Mouse (Mus musculus) forebrain, embryonic 12.5 days (tissue): Measurements from ENCODE around the gene Ctnnd2. TPM values are rescaled to one million over a fixed set of nuclear protein-coding genes. Genes with fewer than 3 reads are reported as not detected.

Source experiments
- ATAC-seq: fragments of 200-750 bp; cut with Nextera tagmentation; 2 replicates; pipeline ENCODE4 v1.8.0; 2017; ENCODE audit warnings: moderate TSS enrichment; ENCODE audit not compliant: low FRiP score
- H3K27ac ChIP-seq: fragments of 300-500 bp; sonication (generic); 2 replicates; pipeline ENCODE4 v1.5.1; 2016; ENCODE audit warnings: mild to moderate bottlenecking
- H3K27me3 ChIP-seq: fragments of 300-500 bp; sonication (generic); 2 replicates; pipeline ENCODE4 v1.6.1; 2016; ENCODE audit warnings: mild to moderate bottlenecking
- H3K36me3 ChIP-seq: fragments of 300-500 bp; sonication (generic); replicated peaks from 2 replicates; pipeline ENCODE4 v1.6.1; 2016; ENCODE audit warnings: mild to moderate bottlenecking
- H3K4me1 ChIP-seq: fragments of 300-500 bp; sonication (generic); 2 replicates; pipeline ENCODE4 v1.6.1; 2016
- H3K4me2 ChIP-seq: fragments of 300-500 bp; sonication (generic); 2 replicates; pipeline ENCODE4 v1.6.1; 2016; ENCODE audit warnings: mild to moderate bottlenecking, moderate library complexity
- H3K4me3 ChIP-seq: fragments of 300-500 bp; sonication (generic); replicated peaks from 2 replicates; pipeline ENCODE4 v1.5.1; 2016; ENCODE audit warnings: mild to moderate bottlenecking
- H3K9ac ChIP-seq: fragments of 300-500 bp; sonication (generic); 2 replicates; pipeline ENCODE4 v1.6.1; 2016; ENCODE audit warnings: mild to moderate bottlenecking
- H3K9me3 ChIP-seq: fragments of 300-500 bp; sonication (generic); 2 replicates; pipeline ENCODE4 v1.6.1; 2016
- WGBS: fragments of 180-500 bp; shearing (Covaris S2); methylation state at CpG from one replicate; pipeline ENCODE4 v1.1.7; 2016; 5-methylcytosine and 5-hydroxymethylcytosine counted together
- polyA plus RNA-seq: library from polyadenylated mRNA; unstranded; fragments of >200 nt; fragmentation: Nextera tagmentation; extraction: Ambion mirVana; gene quantifications from 2 replicates; pipeline ENCODE4 v1.2.1, GENCODE M21; 2016

The Ctnnd2 gene
- polyA plus RNA-seq, 1 experiment from 2014 or later, result 60.2 TPM

DNA sequence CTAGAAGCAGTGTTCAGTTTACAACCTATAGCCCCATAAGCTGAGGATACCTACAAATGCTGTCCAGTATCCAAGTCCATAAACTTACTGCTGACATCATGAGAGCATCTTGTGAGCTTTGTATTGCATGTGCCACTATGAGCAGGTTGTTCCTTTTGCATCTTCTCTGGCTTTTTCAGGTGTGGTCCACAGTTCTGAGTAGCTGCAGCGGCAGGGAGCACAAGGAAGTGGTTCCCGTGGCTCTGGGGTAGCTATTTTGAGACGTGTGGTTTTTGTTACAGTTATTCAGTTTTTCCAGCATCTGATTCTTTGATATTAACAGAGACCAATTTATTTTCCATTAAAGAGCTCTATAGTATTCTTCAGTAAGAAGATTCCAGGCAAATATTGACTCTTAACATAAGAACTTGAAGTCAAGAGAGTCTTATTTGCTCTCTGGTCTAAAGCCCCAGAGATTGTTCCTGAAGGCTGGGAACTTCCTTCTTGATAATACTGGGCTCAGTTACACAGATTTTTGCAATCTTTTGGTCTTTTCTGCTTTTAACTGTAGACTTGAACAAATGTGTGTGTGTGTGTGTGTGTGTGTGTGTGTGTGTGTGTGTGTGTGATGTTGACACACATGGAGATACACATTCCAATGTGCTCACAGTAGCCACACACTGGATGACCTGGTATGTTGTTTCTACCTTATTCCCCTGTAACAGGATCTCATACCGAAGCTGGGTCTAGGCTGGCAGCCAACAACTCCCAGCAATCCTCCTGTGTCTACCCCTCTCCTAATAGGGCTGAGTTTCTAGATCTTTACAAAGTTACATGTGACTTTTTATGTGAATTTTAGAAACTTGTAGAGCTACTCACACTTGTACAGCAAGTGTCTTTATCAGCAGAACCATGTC, 514.1 kb downstream of the Ctnnd2 start:
- Histone ChIP-seq H3K4me1 (no peaks in the 10 kb centered on the region), H3K4me2 (no peak overlapping the region), H3K9me3 (no peaks in the 10 kb centered on the region), H3K4me3 (no peak overlapping the region), H3K27me3 (no peaks in the 10 kb centered on the region), H3K9ac (no peak overlapping the region), H3K27ac (no peak overlapping the region), H3K36me3 (no peaks in the 10 kb centered on the region)
- WGBS, result 84% methylated on average over 4 of the region's 4 CpGs
- ATAC-seq, result no peak

DNA sequence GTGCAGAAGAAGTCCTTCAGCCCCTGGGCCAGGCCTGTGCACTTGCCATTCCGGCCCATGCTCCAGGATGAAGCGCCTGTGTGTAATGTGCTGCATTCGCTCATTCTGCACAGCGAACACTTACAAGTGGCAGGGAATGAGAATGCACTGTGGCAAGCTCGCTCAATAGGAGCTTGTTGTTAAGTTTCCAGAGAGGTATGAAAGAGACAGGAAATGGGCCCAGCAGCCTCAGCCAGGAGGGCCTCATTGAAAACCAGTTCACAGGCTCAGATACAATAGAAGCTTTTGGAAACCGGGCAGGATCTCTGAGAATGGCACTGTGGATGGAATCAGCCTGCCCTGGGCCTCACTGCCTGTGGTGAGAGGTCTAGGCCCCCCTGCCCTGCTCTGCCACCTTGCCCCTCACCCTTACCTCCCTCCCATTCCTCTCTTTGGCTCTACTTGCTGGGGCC, 521.4 kb downstream of the Ctnnd2 start:
- Histone ChIP-seq H3K9ac (no peak overlapping the region), H3K27ac (peak overlapping the region; percentile 68), H3K4me2 (no peak overlapping the region), H3K27me3 (no peaks in the 10 kb centered on the region), H3K4me3 (no peak overlapping the region), H3K4me1 (peaks cover 21% of the 10 kb centered on the region), H3K36me3 (no peaks in the 10 kb centered on the region), H3K9me3 (no peaks in the 10 kb centered on the region)
- 15% methylated on average over 6 of the region's 6 CpGs for WGBS
- peak; percentile 90 for ATAC-seq

GRCm38 (mm10) chr15:30694286-30694685, 521.9 kb downstream of the Ctnnd2 start:
- no peaks in the 10 kb centered on the region for H3K9me3 ChIP-seq
- no peak overlapping the region for H3K4me2 ChIP-seq
- no peak overlapping the region for H3K4me3 ChIP-seq
- H3K9ac ChIP-seq, result no peak overlapping the region
- WGBS, result 57% methylated on average over 1 of the region's 1 CpGs
- no peak for ATAC-seq
- peak overlapping the region; percentile 68; the same call in 1 of the 2 replicates for H3K27ac ChIP-seq
- peaks cover 21% of the 10 kb centered on the region for H3K4me1 ChIP-seq
- H3K36me3 ChIP-seq, result no peaks in the 10 kb centered on the region
- no peaks in the 10 kb centered on the region for H3K27me3 ChIP-seq

GRCm38 (mm10) chr15:30695859-30696258, 523.5 kb downstream of the Ctnnd2 start:
- Histone ChIP-seq H3K4me3 (no peak overlapping the region), H3K27ac (no peak overlapping the region), H3K4me2 (no peak overlapping the region), H3K9ac (no peak overlapping the region), H3K9me3 (no peaks in the 10 kb centered on the region), H3K4me1 (peaks cover 21% of the 10 kb centered on the region), H3K27me3 (no peaks in the 10 kb centered on the region), H3K36me3 (no peaks in the 10 kb centered on the region)
- no peak for ATAC-seq
- WGBS, result 93% methylated on average over 6 of the region's 6 CpGs

DNA sequence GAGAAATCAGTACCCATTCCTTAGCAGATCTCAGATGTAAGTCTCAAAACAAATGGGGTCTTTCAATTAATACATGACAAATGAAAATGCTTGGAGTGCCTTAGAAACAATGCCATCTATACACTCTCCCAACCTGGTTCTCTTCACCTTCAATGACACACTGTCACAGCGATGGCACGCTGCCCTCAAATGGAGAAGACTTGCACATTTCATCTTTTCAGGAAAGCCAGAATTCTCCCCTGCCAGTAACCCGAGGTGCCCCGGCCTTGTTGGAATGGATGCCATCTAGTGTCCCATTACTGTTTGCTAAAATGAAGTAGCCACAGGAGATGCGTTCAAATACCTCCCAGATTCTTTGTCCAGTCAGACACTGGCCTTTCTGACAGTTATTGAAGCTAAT, 525.0 kb downstream of the Ctnnd2 start:
- Histone ChIP-seq H3K4me1 (peaks cover 21% of the 10 kb centered on the region), H3K9ac (no peak overlapping the region), H3K4me2 (no peak overlapping the region), H3K27me3 (no peaks in the 10 kb centered on the region), H3K27ac (no peak overlapping the region), H3K4me3 (no peak overlapping the region), H3K36me3 (no peaks in the 10 kb centered on the region), H3K9me3 (no peaks in the 10 kb centered on the region)
- no peak for ATAC-seq
- 77% methylated on average over 5 of the region's 5 CpGs for WGBS

GRCm38 (mm10) chr15:30700762-30701161, 528.4 kb downstream of the Ctnnd2 start:
- Histone ChIP-seq H3K27ac (no peak overlapping the region), H3K9ac (no peak overlapping the region), H3K4me1 (no peaks in the 10 kb centered on the region), H3K4me3 (no peak overlapping the region), H3K36me3 (no peaks in the 10 kb centered on the region), H3K4me2 (no peak overlapping the region), H3K27me3 (no peaks in the 10 kb centered on the region), H3K9me3 (no peaks in the 10 kb centered on the region)
- no peak for ATAC-seq
- 65% methylated on average over 6 of the region's 6 CpGs for whole genome bisulfite sequencing

- Histone ChIP-seq H3K4me2 (no peak overlapping the region), H3K4me1 (no peaks in the 10 kb centered on the region), H3K27ac (no peak overlapping the region), H3K36me3 (no peaks in the 10 kb centered on the region), H3K27me3 (no peaks in the 10 kb centered on the region), H3K9me3 (no peaks in the 10 kb centered on the region), H3K9ac (no peak overlapping the region), H3K4me3 (no peak overlapping the region)
- no peak for ATAC-seq
- 97% methylated on average over 5 of the region's 5 CpGs for WGBS
These were observed 529.2 kb downstream of the Ctnnd2 start for GRCm38 (mm10) chr15:30701592-30701991.

GRCm38 (mm10) chr15:30709026-30709753, 536.8 kb downstream of the Ctnnd2 start:
- Histone ChIP-seq H3K9ac (no peak overlapping the region), H3K9me3 (no peaks in the 10 kb centered on the region), H3K27ac (no peak overlapping the region), H3K36me3 (no peaks in the 10 kb centered on the region), H3K4me3 (no peak overlapping the region), H3K4me2 (no peak overlapping the region), H3K27me3 (no peaks in the 10 kb centered on the region), H3K4me1 (peaks cover 3% of the 10 kb centered on the region; the same call in 1 of the 2 replicates)
- 89% methylated on average over 10 of the region's 10 CpGs for WGBS
- ATAC-seq, result no peak

DNA sequence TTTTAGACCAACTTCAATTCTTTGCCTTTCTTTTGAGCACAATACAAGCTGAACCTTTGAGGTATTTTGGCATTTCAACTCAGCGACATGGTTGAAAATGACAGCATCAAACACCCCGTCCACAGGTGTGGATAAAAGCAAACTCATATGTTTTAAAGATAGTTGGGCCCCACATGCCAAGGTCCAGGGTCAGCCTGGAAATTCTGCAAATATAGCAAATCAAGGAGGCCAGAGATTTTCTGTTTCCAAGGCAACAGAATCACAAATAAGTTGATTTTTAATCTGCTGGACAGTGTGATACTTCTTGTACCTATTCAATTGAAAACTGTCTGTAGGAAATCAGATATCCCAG, 537.3 kb downstream of the Ctnnd2 start:
- no peak overlapping the region for H3K27ac ChIP-seq
- 84% methylated on average over 2 of the region's 2 CpGs for WGBS
- no peak overlapping the region for H3K9ac ChIP-seq
- H3K4me2 ChIP-seq, result no peak overlapping the region
- H3K4me1 ChIP-seq, result peaks cover 3% of the 10 kb centered on the region; the same call in 1 of the 2 replicates
- ATAC-seq, result no peak
- H3K36me3 ChIP-seq, result no peaks in the 10 kb centered on the region
- no peaks in the 10 kb centered on the region for H3K27me3 ChIP-seq
- H3K9me3 ChIP-seq, result no peaks in the 10 kb centered on the region
- no peak overlapping the region for H3K4me3 ChIP-seq

DNA sequence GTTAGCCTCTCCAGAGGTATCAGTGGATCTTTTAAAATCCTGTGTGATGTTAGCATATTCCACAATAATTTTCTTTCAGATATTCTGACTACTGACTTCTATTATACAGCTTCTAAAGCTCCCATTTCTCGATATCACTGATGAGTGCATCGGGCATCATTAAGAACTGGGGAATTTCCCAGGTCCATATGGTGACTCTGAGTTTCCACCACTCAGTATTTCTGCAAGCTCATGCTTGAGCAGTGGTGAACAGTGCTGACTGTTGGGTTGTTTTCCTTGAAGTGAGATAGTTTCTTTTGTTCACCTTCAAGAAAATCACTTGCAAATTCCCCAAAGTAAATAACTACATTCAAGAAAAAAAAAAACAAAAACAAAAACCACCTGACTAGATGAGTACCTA, 542.4 kb downstream of the Ctnnd2 start:
- no peaks in the 10 kb centered on the region for H3K27me3 ChIP-seq

DNA sequence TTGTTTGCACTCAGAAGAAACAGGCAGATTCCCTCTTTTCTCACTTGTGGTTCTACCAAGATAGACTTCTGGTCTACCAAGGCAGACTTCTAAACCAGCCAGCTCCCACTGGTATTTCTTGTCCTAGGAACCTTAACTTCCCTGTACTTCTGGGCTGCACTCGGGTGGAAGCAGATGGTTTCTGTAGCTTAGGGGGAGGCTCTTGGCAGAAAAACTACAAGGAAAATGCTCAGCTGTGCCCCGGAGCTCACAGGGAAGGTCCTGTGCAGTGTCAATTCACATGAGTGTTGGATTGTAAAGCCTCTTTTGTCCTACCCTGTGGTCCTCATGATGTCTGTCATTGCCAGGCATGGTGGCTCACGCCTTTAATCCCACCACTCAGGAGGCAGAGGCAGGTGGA, 546.4 kb downstream of the Ctnnd2 start:
- ATAC-seq, result no peak
- Histone ChIP-seq H3K4me2 (no peak overlapping the region), H3K4me1 (peaks cover 5% of the 10 kb centered on the region; the same call in 1 of the 2 replicates), H3K27ac (no peak overlapping the region), H3K9ac (no peak overlapping the region), H3K36me3 (no peaks in the 10 kb centered on the region), H3K4me3 (no peak overlapping the region), H3K27me3 (no peaks in the 10 kb centered on the region), H3K9me3 (no peaks in the 10 kb centered on the region)
- 78% methylated on average over 3 of the region's 3 CpGs for WGBS

More for the DNA sequence above, 542.4 kb downstream of the Ctnnd2 start:
- H3K4me2 ChIP-seq, result no peak overlapping the region
- H3K4me1 ChIP-seq, result no peaks in the 10 kb centered on the region
- no peak overlapping the region for H3K9ac ChIP-seq
- no peak overlapping the region for H3K27ac ChIP-seq
- H3K4me3 ChIP-seq, result no peak overlapping the region
- H3K36me3 ChIP-seq, result no peaks in the 10 kb centered on the region
- no peak for ATAC-seq
- H3K9me3 ChIP-seq, result no peaks in the 10 kb centered on the region
- 97% methylated on average over 2 of the region's 2 CpGs for WGBS

- Histone ChIP-seq H3K27me3 (no peaks in the 10 kb centered on the region), H3K4me2 (no peak overlapping the region), H3K4me3 (no peak overlapping the region), H3K27ac (no peak overlapping the region), H3K9ac (no peak overlapping the region), H3K9me3 (no peaks in the 10 kb centered on the region), H3K4me1 (peaks cover 5% of the 10 kb centered on the region; the same call in 1 of the 2 replicates), H3K36me3 (no peaks in the 10 kb centered on the region)
- WGBS, result 80% methylated on average over 2 of the region's 2 CpGs
- ATAC-seq, result no peak
These were observed 546.8 kb downstream of the Ctnnd2 start for GRCm38 (mm10) chr15:30719226-30719625.
